Mouse (Mus musculus) v-Abl transformed pro-B cells (cell line): Measurements from ENCODE around the gene Mcm8.

ENCODE experiments used
- in situ Hi-C, 2 experiments: fragments of 400-800 bp; cut with MboI; formaldehyde crosslinking; loops; one replicate each; pipeline ENCODE4 v1.15.1; 2025; ENCODE audit not compliant: unreplicated experiment in 2 of 2

Gene Mcm8

GRCm38 (mm10) chr2:132870286-132870685 is 54.3 kb downstream of the Mcm8 start:
- in situ Hi-C loops, result no loop called here

- in situ Hi-C loops, result no loop called here
Measured at GRCm38 (mm10) chr2:132871663-132872062, 55.7 kb downstream of the Mcm8 start.

DNA sequence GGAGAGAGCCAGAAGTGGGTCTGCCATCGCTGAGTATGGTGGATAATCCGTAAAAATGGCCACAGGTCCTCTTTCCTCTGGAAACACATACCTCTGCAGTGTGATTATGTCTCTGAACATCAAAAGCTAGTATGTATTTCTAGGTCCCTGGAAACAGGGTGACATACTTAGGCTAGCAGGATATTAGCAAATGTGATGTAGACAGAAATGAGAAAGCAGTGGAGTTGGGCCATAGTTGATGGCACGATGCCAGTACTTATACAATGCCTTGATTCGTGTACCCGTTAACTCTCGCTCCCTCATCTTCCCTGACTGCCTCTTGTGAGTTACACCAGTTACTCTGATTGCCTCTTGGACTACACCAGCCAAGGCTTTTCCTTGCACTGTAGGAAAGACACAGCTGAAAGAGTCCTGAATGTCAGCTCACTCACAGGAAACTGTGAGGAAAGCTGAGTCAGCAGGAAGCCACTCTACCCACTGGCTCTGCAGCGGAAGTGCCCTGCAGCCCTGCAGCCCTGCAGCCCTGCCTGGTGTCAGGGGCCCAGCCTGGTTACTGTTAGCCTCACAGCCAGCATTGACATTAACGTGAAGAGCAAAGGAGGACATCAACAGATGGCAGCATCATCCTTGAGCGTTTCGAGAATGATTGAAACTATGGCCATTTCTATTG is 57.9 kb downstream of the Mcm8 start:
- in situ Hi-C loops, result no loop called here

GRCm38 (mm10) chr2:132876991-132877390 is 61.0 kb downstream of the Mcm8 start:
- in situ Hi-C loops, result no loop called here

GRCm38 (mm10) chr2:132879261-132880044 is 63.5 kb downstream of the Mcm8 start:
- in situ Hi-C loops, result no loop called here

- in situ Hi-C loops, result no loop called here
Measured at GRCm38 (mm10) chr2:132880844-132881645, 65.1 kb downstream of the Mcm8 start, which contains the start of gene Lrrn4. Gene Lrrn4 (minus strand): TSS chr2:132880891.

GRCm38 (mm10) chr2:132884303-132884967 is 68.5 kb downstream of the Mcm8 start:
- in situ Hi-C loops, result no loop called here

DNA sequence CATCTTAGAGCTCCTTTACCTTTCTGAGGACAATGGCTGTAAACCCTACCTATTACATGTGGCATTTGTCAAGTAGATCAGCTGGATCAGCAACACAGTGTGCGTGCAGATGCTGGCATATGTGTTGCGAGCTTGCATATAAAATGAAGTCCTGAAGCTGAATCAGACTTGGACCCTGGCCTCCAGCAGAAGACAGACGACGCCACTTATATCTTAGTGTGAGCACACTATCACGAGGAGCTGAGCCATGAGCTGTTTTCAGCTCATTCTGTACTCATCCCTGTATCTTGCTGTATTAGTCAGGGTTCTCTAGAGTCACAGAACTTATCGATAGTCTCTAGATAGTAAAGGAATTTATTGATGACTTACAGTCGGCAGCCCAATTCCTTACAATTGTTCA is 69.4 kb downstream of the Mcm8 start:
- in situ Hi-C loops, result no loop called here
